In the genomic region with DNA sequence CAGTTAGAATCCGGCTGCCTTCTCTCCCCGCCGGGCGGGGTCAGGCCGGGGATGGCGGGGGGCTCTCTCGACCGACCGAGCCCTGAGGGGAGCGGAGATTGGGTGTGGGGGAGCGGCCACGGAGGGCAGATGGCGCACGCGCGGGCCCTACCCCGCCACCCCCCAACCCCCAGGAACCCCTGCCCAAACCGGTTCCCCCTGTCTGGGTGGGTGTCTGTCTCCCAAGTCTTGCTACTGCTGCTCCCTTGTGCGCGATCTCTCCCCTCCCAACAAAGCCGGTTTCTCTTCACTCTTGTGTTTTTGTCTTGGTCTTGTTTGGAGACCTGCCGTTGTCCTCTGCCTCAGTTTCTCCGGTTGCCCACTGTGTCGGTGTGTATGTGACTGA, we compare ENCODE assay signal across 8 mouse cellular contexts. TPM values are rescaled to one million over a fixed set of nuclear protein-coding genes. Genes with fewer than 3 reads are reported as not detected.
DNase-seq lines count a peak whose midpoint lies in the region; ATAC-seq and TF ChIP-seq lines count a peak whose summit lies in the region.

No protein-coding gene starts in this region.

- H3K4me3 ChIP-seq in kidney, embryonic 16.5 days (ENCODE audit: low read length) = peak overlapping the region; percentile 79
- H3K4me3 ChIP-seq in forebrain, embryonic 16.5 days (replicated peaks; ENCODE audit: low read length) = peak overlapping the region; percentile 96
- peak overlapping the region; percentile 95 for H3K4me3 ChIP-seq in liver, postnatal 0 days (ENCODE audit: low read depth, low read length)

- peak; percentile 88 for ATAC-seq in kidney, embryonic 16.5 days (ENCODE audit: low FRiP score, low TSS enrichment)
- ATAC-seq in forebrain, embryonic 16.5 days = peak; percentile 84
- peak; percentile 62 for ATAC-seq in liver, postnatal 0 days

- peak overlapping the region; percentile 77 for H3K27ac ChIP-seq in kidney, embryonic 16.5 days (ENCODE audit: low read length)
- peak overlapping the region; percentile 92 for H3K27ac ChIP-seq in forebrain, embryonic 16.5 days (ENCODE audit: low read length)
- peak overlapping the region; percentile 84 for H3K27ac ChIP-seq in liver, postnatal 0 days (ENCODE audit: low read depth)

- H3K36me3 ChIP-seq in kidney, embryonic 16.5 days (ENCODE audit: insufficient read depth, low read length) = no peaks in the 10 kb centered on the region
- H3K36me3 ChIP-seq in forebrain, embryonic 16.5 days (ENCODE audit: control insufficient read depth, insufficient read depth) = no peaks in the 10 kb centered on the region
- H3K36me3 ChIP-seq in liver, postnatal 0 days (replicated peaks; ENCODE audit: insufficient read depth, low read length) = no peaks in the 10 kb centered on the region

- TF ChIP-seq EP300 in liver, postnatal 0 days (IDR thresholded peaks at IDR 0.05; ENCODE audit: low read depth) = no peak

- no peak for DNase-seq in kidney, postnatal 10 days
- peak; percentile 45 for DNase-seq in adipocyte (ENCODE audit: low spot score)
- DNase-seq in liver, postnatal 0 days = no peak
- DNase-seq in thymus, postnatal 10 days (ENCODE audit: low spot score in 2 of 2) = no peak
- DNase-seq in right cerebral cortex, postnatal 25 days = no peak
- no peak for DNase-seq in urinary bladder, postnatal 4 days (ENCODE audit: low spot score in 2 of 2)

- 0% methylated on average over 21 of the region's 24 CpGs for WGBS in kidney, embryonic 16.5 days
- 0% methylated on average over 24 of the region's 24 CpGs for WGBS in forebrain, embryonic 16.5 days
- WGBS in liver, postnatal 0 days (ENCODE audit: insufficient replicate concordance) = 2% methylated on average over 10 of the region's 24 CpGs

- H3K4me2 ChIP-seq in kidney, embryonic 16.5 days (replicated peaks; ENCODE audit: low read depth, low read length) = peak overlapping the region; percentile 93
- peak overlapping the region; percentile 82 for H3K4me2 ChIP-seq in forebrain, embryonic 16.5 days (ENCODE audit: low read length)
- H3K4me2 ChIP-seq in liver, postnatal 0 days (ENCODE audit: low read depth, low read length) = peak overlapping the region; percentile 85

- no peaks in the 10 kb centered on the region for H3K27me3 ChIP-seq in kidney, embryonic 16.5 days (ENCODE audit: insufficient read depth, low read length)
- no peaks in the 10 kb centered on the region for H3K27me3 ChIP-seq in forebrain, embryonic 16.5 days (replicated peaks; ENCODE audit: control insufficient read depth, insufficient read depth, low read length)
- H3K27me3 ChIP-seq in liver, postnatal 0 days (ENCODE audit: insufficient read depth, low read length) = no peaks in the 10 kb centered on the region

- H3K4me1 ChIP-seq in kidney, embryonic 16.5 days (ENCODE audit: insufficient read depth, low read length) = peaks cover 9% of the 10 kb centered on the region
- H3K4me1 ChIP-seq in forebrain, embryonic 16.5 days (replicated peaks; ENCODE audit: control insufficient read depth, insufficient read depth, low read length) = peaks cover 9% of the 10 kb centered on the region
- peaks cover 18% of the 10 kb centered on the region; the same call in 1 of the 2 replicates for H3K4me1 ChIP-seq in liver, postnatal 0 days (ENCODE audit: insufficient read depth)

- no peaks in the 10 kb centered on the region for H3K9me3 ChIP-seq in kidney, embryonic 16.5 days (ENCODE audit: low read length)
- no peaks in the 10 kb centered on the region for H3K9me3 ChIP-seq in forebrain, embryonic 16.5 days (ENCODE audit: control insufficient read depth, low read length)
- H3K9me3 ChIP-seq in liver, postnatal 0 days (ENCODE audit: low read length) = no peaks in the 10 kb centered on the region

- TF ChIP-seq CTCF in liver, postnatal 0 days (IDR thresholded peaks at IDR 0.05; ENCODE audit: low read depth) = no peak

- H3K9ac ChIP-seq in kidney, embryonic 16.5 days (replicated peaks; ENCODE audit: low read length) = peak overlapping the region; percentile 92
- peak overlapping the region; percentile 96 for H3K9ac ChIP-seq in forebrain, embryonic 16.5 days (replicated peaks; ENCODE audit: low read depth, low read length)
- H3K9ac ChIP-seq in liver, postnatal 0 days (replicated peaks) = peak overlapping the region; percentile 95

RNA-seq across cellular contexts. Expression of a gene that starts 9.3 kb away (rescaled TPM):
- polyA plus RNA-seq in kidney, embryonic 16.5 days (2015; fragmentation: Nextera tagmentation; extraction: Ambion mirVana) = 33.3 and 42.0 TPM in 2 replicates
- polyA plus RNA-seq in forebrain, embryonic 16.5 days (2015; fragmentation: Nextera tagmentation; extraction: Ambion mirVana) = 63.2 and 65.3 TPM in 2 replicates
- polyA plus RNA-seq in liver, postnatal 0 days (2015; fragmentation: Nextera tagmentation; extraction: Ambion mirVana) = 5.6 and 6.2 TPM in 2 replicates

RNA-seq across cellular contexts. Expression of a gene that starts 9.4 kb away (rescaled TPM):
- polyA plus RNA-seq in kidney, embryonic 16.5 days (2015; fragmentation: Nextera tagmentation; extraction: Ambion mirVana) = 8.3 and 9.1 TPM in 2 replicates
- 24.2 and 25.1 TPM in 2 replicates for polyA plus RNA-seq in forebrain, embryonic 16.5 days (2015; fragmentation: Nextera tagmentation; extraction: Ambion mirVana)
- 1.3 and 1.4 TPM in 2 replicates for polyA plus RNA-seq in liver, postnatal 0 days (2015; fragmentation: Nextera tagmentation; extraction: Ambion mirVana)

RNA-seq across cellular contexts. Expression of a gene that starts 9.4 kb away (rescaled TPM):
- 8.2 and 9.6 TPM in 2 replicates for polyA plus RNA-seq in kidney, embryonic 16.5 days (2015; fragmentation: Nextera tagmentation; extraction: Ambion mirVana)
- 8.9 and 9.2 TPM in 2 replicates for polyA plus RNA-seq in forebrain, embryonic 16.5 days (2015; fragmentation: Nextera tagmentation; extraction: Ambion mirVana)
- 0.83 and 1.4 TPM in 2 replicates for polyA plus RNA-seq in liver, postnatal 0 days (2015; fragmentation: Nextera tagmentation; extraction: Ambion mirVana)

RNA-seq across cellular contexts. Expression of a gene that starts 29.7 kb away (rescaled TPM):
- 10.6 and 14.8 TPM in 2 replicates for polyA plus RNA-seq in kidney, embryonic 16.5 days (2015; fragmentation: Nextera tagmentation; extraction: Ambion mirVana)
- 23.6 and 28.1 TPM in 2 replicates for polyA plus RNA-seq in forebrain, embryonic 16.5 days (2015; fragmentation: Nextera tagmentation; extraction: Ambion mirVana)
- polyA plus RNA-seq in liver, postnatal 0 days (2015; fragmentation: Nextera tagmentation; extraction: Ambion mirVana) = 2.7 and 3.0 TPM in 2 replicates
